Mouse (Mus musculus): ENCODE measurements around the gene Rnaseh2b. TPM values are rescaled to one million over a fixed set of nuclear protein-coding genes. Genes with fewer than 3 reads are reported as not detected.

The Rnaseh2b gene
- total and polyA plus RNA-seq, 3 experiments, result 16.8 to 88.9 (median 40.0) TPM

DNA sequence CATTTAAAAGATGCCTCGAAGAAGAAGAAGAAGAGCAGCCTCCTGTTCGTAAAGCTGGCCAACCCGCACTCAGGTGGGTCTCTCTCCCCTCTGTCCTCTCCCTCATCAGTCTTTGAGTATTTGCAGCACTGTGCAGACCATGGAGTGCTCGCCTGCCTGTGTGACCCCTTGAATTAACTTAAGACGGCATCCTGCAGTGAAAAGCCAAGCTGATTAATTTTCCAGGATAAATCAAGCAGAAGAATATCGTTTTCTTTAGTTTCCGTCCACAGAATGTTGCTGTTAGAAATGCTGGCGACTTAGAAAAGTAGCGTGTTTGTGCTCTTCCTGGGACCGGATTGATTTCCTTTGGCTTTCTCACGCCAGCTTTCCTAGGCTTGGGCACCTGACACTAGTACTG, 54.2 kb downstream of the Rnaseh2b start:
- DNase-seq (ENCODE audit: low spot score) (no peak), ATAC-seq (ENCODE audit: extremely low read depth, insufficient number of reproducible peaks, low FRiP score, poor library complexity, severe bottlenecking) (no peak)
- Histone ChIP-seq H3K36me3 (replicated peaks) (peaks cover 70% of the 10 kb centered on the region), H3K27me3 (ENCODE audit: insufficient read depth, low read length) (no peaks in the 10 kb centered on the region), H3K4me3 (ENCODE audit: low read depth, low read length) (no peak overlapping the region), H3K9me3 (replicated peaks) (no peaks in the 10 kb centered on the region), H3K4me1 (ENCODE audit: insufficient read depth, low read depth, low read length) (peaks cover 30% of the 10 kb centered on the region)
- TF ChIP-seq POLR2AphosphoS5 (IDR thresholded peaks at IDR 0.05; ENCODE audit: insufficient replicate concordance, low read depth, low read length) (no peak), CTCF (IDR thresholded peaks at IDR 0.05; ENCODE audit: low read depth, low read length) (no peak), GATA1 (IDR thresholded peaks at IDR 0.05; ENCODE audit: borderline replicate concordance, low read length) (no peak), GATA2 (IDR thresholded peaks at IDR 0.05; ENCODE audit: borderline replicate concordance, low read depth, low read length) (no peak), TAL1 (conservative IDR thresholded peaks at IDR 0.05; ENCODE audit: low read depth, low read length) (no peak)

- Histone ChIP-seq H3K4me1 (ENCODE audit: insufficient read depth, low read depth, low read length) (peaks cover 28% of the 10 kb centered on the region), H3K27me3 (ENCODE audit: insufficient read depth, low read length) (no peaks in the 10 kb centered on the region), H3K9me3 (replicated peaks) (no peaks in the 10 kb centered on the region), H3K4me3 (ENCODE audit: low read depth, low read length) (no peak overlapping the region), H3K36me3 (replicated peaks) (peaks cover 71% of the 10 kb centered on the region)
- DNase-seq (ENCODE audit: low spot score) (no peak), ATAC-seq (ENCODE audit: extremely low read depth, insufficient number of reproducible peaks, low FRiP score, poor library complexity, severe bottlenecking) (no peak)
- TF ChIP-seq POLR2AphosphoS5 (IDR thresholded peaks at IDR 0.05; ENCODE audit: insufficient replicate concordance, low read depth, low read length) (no peak), TAL1 (conservative IDR thresholded peaks at IDR 0.05; ENCODE audit: low read depth, low read length) (no peak), GATA2 (IDR thresholded peaks at IDR 0.05; ENCODE audit: borderline replicate concordance, low read depth, low read length) (no peak), CTCF (IDR thresholded peaks at IDR 0.05; ENCODE audit: low read depth, low read length) (no peak), GATA1 (IDR thresholded peaks at IDR 0.05; ENCODE audit: borderline replicate concordance, low read length) (no peak)
Measured at GRCm38 (mm10) chr14:62347103-62347502, 54.7 kb downstream of the Rnaseh2b start.

DNA sequence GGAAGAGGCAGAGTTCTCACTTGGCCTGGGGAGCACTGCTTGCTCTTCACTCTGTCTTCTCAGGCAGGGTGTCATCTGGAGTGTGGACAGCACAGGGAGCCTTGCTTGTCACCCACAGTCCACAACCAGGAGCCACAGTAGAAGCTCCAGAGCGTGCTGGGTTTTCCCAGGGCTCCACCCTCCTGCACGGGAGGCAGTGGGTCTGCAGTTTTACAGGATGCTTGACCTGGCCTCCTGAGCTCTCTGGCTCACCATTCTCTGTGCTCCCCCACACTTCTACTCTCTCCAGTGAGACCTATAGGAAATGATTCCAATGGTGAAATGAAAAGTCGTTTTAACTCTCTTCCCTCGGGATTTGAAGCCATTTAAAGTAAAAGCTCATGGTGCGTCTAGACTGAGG, 57.4 kb downstream of the Rnaseh2b start:
- H3K4me3 ChIP-seq (ENCODE audit: low read depth, low read length), result no peak overlapping the region
- DNase-seq (ENCODE audit: low spot score) (no peak), ATAC-seq (ENCODE audit: extremely low read depth, insufficient number of reproducible peaks, low FRiP score, poor library complexity, severe bottlenecking) (no peak)
- TF ChIP-seq GATA2 (IDR thresholded peaks at IDR 0.05; ENCODE audit: borderline replicate concordance, low read depth, low read length), result no peak
- no peak for TF ChIP-seq CTCF (IDR thresholded peaks at IDR 0.05; ENCODE audit: low read depth, low read length)
- TF ChIP-seq POLR2AphosphoS5 (IDR thresholded peaks at IDR 0.05; ENCODE audit: insufficient replicate concordance, low read depth, low read length), result no peak
- TF ChIP-seq TAL1 (conservative IDR thresholded peaks at IDR 0.05; ENCODE audit: low read depth, low read length), result no peak
- no peak for TF ChIP-seq GATA1 (IDR thresholded peaks at IDR 0.05; ENCODE audit: borderline replicate concordance, low read length)
- no peaks in the 10 kb centered on the region for H3K27me3 ChIP-seq (ENCODE audit: insufficient read depth, low read length)
- H3K4me1 ChIP-seq (ENCODE audit: insufficient read depth, low read depth, low read length), result peaks cover 9% of the 10 kb centered on the region
- no peaks in the 10 kb centered on the region for H3K9me3 ChIP-seq (replicated peaks)
- peaks cover 83% of the 10 kb centered on the region for H3K36me3 ChIP-seq (replicated peaks)

DNA sequence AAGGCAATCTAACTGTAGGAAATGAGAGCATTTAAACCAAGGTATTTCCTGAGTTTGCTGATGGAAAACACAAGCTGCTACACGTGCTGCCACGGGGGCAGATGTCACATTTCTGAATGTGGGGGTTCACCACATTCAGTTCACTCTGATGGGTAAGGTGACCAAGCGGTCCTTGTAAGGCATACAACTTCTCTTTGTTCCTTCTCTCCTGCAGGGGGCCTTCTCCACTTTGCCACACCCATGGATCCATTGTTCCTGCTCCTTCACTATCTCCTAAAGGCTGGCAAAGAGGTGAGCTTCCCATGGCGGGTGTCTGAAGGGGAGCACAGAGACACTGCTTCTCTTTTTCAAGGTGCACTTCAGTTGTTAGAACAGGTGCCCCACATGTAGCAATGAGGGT, 57.8 kb downstream of the Rnaseh2b start:
- H3K27me3 ChIP-seq (ENCODE audit: insufficient read depth, low read length), result no peaks in the 10 kb centered on the region
- no peaks in the 10 kb centered on the region for H3K9me3 ChIP-seq (replicated peaks)
- peaks cover 5% of the 10 kb centered on the region for H3K4me1 ChIP-seq (ENCODE audit: insufficient read depth, low read depth, low read length)
- no peak overlapping the region for H3K4me3 ChIP-seq (ENCODE audit: low read depth, low read length)
- no peak for DNase-seq (ENCODE audit: low spot score)
- H3K36me3 ChIP-seq (replicated peaks), result peaks cover 81% of the 10 kb centered on the region
- TF ChIP-seq TAL1 (conservative IDR thresholded peaks at IDR 0.05; ENCODE audit: low read depth, low read length), result no peak
- no peak for TF ChIP-seq GATA2 (IDR thresholded peaks at IDR 0.05; ENCODE audit: borderline replicate concordance, low read depth, low read length)
- TF ChIP-seq POLR2AphosphoS5 (IDR thresholded peaks at IDR 0.05; ENCODE audit: insufficient replicate concordance, low read depth, low read length), result no peak
- TF ChIP-seq CTCF (IDR thresholded peaks at IDR 0.05; ENCODE audit: low read depth, low read length), result no peak
- no peak for ATAC-seq (ENCODE audit: extremely low read depth, insufficient number of reproducible peaks, low FRiP score, poor library complexity, severe bottlenecking)

- Histone ChIP-seq H3K27me3 (ENCODE audit: insufficient read depth, low read length) (no peaks in the 10 kb centered on the region), H3K9me3 (replicated peaks) (no peaks in the 10 kb centered on the region), H3K4me3 (ENCODE audit: low read depth, low read length) (no peak overlapping the region), H3K4me1 (ENCODE audit: insufficient read depth, low read depth, low read length) (peaks cover 5% of the 10 kb centered on the region; the same call in 1 of the 2 replicates), H3K36me3 (replicated peaks) (peaks cover 84% of the 10 kb centered on the region)
- DNase-seq (ENCODE audit: low spot score) (no peak), ATAC-seq (ENCODE audit: extremely low read depth, insufficient number of reproducible peaks, low FRiP score, poor library complexity, severe bottlenecking) (no peak)
- TF ChIP-seq POLR2AphosphoS5 (IDR thresholded peaks at IDR 0.05; ENCODE audit: insufficient replicate concordance, low read depth, low read length) (no peak), TAL1 (conservative IDR thresholded peaks at IDR 0.05; ENCODE audit: low read depth, low read length) (no peak), GATA1 (IDR thresholded peaks at IDR 0.05; ENCODE audit: borderline replicate concordance, low read length) (no peak), CTCF (IDR thresholded peaks at IDR 0.05; ENCODE audit: low read depth, low read length) (no peak), GATA2 (IDR thresholded peaks at IDR 0.05; ENCODE audit: borderline replicate concordance, low read depth, low read length) (no peak)
Measured at GRCm38 (mm10) chr14:62350890-62351289, 58.5 kb downstream of the Rnaseh2b start.

- peaks cover 5% of the 10 kb centered on the region; the same call in 1 of the 2 replicates for H3K4me1 ChIP-seq (ENCODE audit: insufficient read depth, low read depth, low read length)
- no peak for TF ChIP-seq CTCF (IDR thresholded peaks at IDR 0.05; ENCODE audit: low read depth, low read length)
- no peak for TF ChIP-seq TAL1 (conservative IDR thresholded peaks at IDR 0.05; ENCODE audit: low read depth, low read length)
- TF ChIP-seq POLR2AphosphoS5 (IDR thresholded peaks at IDR 0.05; ENCODE audit: insufficient replicate concordance, low read depth, low read length), result no peak
- no peak for TF ChIP-seq GATA1 (IDR thresholded peaks at IDR 0.05; ENCODE audit: borderline replicate concordance, low read length)
- no peak for TF ChIP-seq GATA2 (IDR thresholded peaks at IDR 0.05; ENCODE audit: borderline replicate concordance, low read depth, low read length)
- peaks cover 70% of the 10 kb centered on the region for H3K36me3 ChIP-seq (replicated peaks)
- H3K9me3 ChIP-seq (replicated peaks), result no peaks in the 10 kb centered on the region
- DNase-seq (ENCODE audit: low spot score) (no peak), ATAC-seq (ENCODE audit: extremely low read depth, insufficient number of reproducible peaks, low FRiP score, poor library complexity, severe bottlenecking) (no peak)
- H3K4me3 ChIP-seq (ENCODE audit: low read depth, low read length), result no peak overlapping the region
- H3K27me3 ChIP-seq (ENCODE audit: insufficient read depth, low read length), result no peaks in the 10 kb centered on the region
Measured at GRCm38 (mm10) chr14:62353372-62353771, 61.0 kb downstream of the Rnaseh2b start.
